Comparison of ENCODE assay signal across 21 mouse cellular contexts in the genomic region with DNA sequence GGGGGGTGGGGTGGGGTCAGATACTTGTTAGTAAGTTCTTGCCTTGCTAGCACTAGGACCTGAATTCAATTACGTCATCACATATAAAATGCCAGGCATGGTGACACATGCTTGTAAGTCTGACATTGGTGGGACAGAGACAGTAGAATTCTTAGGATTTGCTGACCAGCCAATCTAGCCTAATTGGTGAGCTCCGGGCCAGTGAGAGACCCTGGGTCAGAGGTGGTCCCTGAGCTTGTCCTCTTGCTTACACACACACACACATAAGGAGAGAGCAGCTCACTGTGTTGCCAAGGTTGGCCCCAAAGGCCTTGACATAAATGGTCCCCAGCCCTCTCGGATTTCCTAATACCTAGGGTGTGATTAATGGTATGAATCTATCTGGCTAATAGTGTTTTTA.
"Had no signal": no experiment of that assay in that cellular context is flagged by ENCODE, and none has a peak within 500 bp of the region (broad histone marks: within the 10 kb centered on the region; RNA-seq: fewer than 3 reads in every experiment).

No protein-coding gene starts in this region.

- H3K4me3 ChIP-seq: gastrocnemius, adult 2 months; heart, embryonic 10.5 days; heart, embryonic 12.5 days; hindbrain, embryonic 10.5 days; hindbrain, embryonic 12.5 days; intestine, embryonic 15.5 days; layer of hippocampus, adult 2 months; left cerebral cortex, adult 2 months; limb, embryonic 10.5 days; limb, embryonic 12.5 days had no signal

- H3K4me1 ChIP-seq: heart, embryonic 10.5 days; heart, embryonic 12.5 days; hindbrain, embryonic 10.5 days; hindbrain, embryonic 12.5 days; intestine, embryonic 15.5 days; limb, embryonic 10.5 days; limb, embryonic 12.5 days had no signal

- DNase-seq: gastrocnemius, adult 2 months; gastrocnemius, postnatal 10 days; gastrocnemius, postnatal 25 days; heart, adult 18-20 months; heart, postnatal 10 days; heart, postnatal 4 days; kidney, adult 18-20 months; kidney, adult 8-10 months; kidney, postnatal 10 days; kidney, postnatal 25 days; kidney, postnatal 4 days; liver had no signal
